Mouse (Mus musculus) retina, postnatal 7 days (tissue): Measurements from ENCODE around the gene Rabgap1l.

Source experiments
- DNase-seq: peaks from one replicate; pipeline ENCODE4 v3.0.0-alpha.2; 2012; ENCODE audit warnings: low read depth, low spot score

Gene Rabgap1l

DNA sequence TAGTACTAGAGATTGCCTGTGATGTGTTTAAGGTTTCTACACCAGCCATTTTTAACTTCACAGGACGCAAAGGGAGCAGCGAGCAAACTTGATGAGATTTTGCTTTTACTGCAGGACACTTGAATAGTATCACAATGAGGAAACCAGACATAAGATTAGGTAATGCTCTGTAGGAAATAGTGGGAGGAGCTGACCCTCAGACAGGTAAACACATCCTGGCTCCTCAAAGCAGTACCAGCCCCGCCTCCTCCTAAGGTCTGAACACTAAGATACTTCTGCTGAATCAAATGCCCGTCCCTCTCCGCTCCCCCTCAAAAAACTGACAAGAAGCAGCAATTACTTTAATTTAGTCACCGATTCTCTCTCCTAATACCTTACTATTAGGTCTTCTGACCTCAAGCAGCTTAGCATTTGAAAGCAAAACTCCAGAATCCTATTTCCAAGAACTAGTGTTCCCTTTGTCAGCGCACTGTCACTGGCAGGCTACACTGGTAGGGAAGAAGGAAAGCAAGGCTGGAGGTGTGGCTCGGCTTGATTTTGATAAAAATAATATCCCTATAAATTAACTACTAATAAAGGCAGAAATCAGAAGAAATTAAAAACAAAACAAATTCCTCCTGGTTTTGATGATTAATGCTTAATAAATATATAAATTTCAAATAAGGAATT is 474.8 kb downstream of the Rabgap1l start:
- DNase-seq = no peak

DNA sequence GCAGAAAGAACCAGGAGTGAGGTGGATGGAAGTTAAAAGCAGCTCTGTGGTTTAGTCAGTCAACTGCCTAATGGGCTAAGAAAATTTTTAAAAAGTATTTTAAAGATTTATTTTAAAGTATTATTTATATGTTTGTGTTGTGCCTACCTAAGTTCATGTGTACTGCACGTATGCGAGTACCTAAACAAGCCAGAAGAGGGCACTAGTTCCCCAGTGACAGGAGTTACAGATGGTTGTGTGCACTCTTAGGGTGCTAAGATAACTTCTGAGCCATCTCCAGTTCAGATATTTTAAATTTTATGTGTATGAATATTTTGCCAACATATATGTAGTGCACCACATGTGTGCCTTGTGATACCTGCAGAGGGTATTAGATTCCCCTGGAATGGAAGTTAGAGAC is 476.8 kb downstream of the Rabgap1l start:
- DNase-seq = no peak

DNA sequence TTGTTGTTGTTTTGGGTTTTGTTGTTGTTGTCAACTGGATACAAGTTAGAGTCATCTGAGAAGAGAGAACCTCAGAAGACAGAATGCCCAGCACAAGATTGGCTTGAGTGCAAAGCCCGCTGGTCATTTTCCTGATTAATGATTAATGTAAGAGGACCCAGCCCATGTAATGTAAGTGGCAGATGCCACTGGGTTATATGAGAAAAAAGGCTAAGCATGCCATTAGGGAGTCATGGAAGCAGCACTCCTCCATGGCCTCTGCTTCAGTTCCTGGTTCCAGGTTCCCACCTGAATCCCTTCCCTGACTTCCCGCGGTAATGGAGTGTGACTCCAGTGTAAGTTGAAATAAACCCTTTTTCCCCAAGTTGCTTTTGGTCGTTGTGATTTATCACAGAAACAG is 480.4 kb downstream of the Rabgap1l start:
- DNase-seq = no peak

DNA sequence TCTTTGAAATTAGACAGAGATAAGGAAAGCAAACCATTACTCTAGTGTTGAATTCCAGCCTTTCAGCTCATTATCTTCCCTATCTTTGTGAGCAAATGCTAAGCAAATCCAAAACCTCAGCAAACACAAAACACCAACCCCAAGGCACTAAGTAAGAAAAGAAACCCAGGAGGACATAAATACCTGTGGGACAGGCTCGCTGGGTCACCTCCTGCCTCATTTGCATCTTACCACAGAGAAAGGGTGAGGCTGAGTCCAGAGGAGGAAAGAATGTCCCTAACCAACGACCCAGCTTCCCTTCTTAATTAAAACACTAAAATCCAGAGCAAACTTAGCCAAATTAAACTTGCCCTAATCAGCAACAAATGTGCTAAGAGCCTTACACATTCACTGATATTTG is 481.1 kb downstream of the Rabgap1l start:
- DNase-seq = no peak

DNA sequence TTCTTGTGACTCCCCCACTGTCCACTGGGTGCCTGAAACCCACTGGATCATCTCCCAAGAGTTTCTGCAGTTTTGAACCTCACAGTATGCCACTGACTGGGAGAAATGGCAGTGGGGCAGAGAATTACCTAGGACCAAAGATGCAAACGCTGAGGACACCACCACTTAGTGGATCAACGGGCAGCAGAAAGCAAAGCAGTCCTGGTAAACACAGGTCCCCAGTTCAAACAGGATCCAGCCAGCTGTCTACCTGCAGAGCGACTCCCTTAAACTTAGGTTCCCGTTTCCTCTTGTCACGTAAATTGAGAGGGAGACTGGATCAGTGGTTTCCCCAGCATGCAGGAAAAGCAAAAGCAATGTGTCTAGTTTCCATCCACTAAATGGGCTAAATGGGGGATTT is 483.1 kb downstream of the Rabgap1l start:
- no peak for DNase-seq

DNA sequence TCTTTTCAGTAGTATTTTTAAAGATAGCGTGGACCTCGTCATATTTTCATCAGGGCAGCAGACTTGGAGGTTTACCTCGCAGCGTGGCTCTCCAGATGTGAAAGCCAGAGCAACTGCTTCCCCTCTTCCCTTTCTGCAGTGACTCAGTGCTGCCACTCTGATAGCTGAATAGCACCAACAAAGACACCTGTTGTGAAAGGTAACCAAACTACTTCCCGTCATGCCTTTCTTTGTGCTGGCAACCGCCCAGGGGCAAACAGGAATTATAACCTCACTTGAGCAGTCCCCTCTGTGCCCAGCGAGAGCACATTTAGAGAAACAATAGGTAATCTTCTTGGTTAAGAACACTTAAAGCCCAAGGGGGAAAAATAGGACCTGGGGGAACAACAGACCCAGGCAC is 484.0 kb downstream of the Rabgap1l start:
- DNase-seq = no peak

DNA sequence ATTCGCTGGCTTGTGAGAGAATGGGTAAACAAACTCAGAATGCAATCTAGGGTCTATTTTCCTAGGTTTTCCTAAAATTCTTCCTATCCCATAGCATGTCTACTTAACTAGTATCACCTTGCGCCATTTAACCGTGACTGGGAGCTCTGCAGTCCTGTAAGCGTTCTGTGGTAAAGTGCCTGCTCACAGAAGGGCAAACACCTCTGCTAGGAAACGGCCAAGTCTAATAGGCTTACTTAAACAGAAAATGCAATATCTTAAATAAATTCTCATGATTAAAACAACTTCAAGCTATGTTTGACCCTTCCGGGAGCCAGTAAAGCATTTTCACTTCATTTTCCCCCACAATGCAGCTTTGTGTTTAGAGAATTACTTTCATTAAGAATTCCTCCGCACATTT is 484.5 kb downstream of the Rabgap1l start:
- DNase-seq = no peak

DNA sequence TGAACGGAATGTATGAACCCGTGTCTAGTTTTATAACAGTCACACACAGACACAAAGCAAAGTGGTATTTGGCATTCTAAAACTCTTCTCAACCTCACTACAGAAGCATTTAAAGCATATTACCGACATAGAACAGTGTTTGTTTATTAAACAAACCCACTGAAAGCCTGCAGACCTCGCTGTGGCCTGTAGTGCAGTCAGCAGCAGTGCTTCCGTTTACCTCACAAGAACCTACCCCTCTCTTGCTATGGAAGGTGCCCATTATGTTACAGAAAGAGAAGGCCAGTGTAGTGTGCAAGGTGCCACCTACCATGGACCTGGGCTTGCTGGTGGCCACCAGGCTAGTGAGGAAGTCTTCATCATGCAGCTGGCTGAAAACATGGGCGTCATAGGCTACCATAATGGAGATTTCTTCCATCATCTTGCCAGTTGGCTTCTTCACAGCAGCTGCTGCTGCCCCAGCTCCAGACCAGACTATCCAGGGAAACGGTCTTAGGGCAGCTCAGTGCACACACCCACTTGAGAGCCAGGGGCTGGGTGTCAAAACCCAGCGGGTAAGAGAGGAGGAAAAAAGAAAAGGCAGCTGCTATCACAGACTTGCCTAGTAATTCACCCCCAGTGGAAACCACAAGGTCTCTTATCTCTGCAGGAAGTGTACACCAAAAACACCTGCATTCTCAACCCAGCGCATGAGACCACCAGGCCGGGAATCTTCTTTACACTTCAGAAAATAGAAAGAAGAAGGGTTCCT is 486.0 kb downstream of the Rabgap1l start:
- no peak for DNase-seq

DNA sequence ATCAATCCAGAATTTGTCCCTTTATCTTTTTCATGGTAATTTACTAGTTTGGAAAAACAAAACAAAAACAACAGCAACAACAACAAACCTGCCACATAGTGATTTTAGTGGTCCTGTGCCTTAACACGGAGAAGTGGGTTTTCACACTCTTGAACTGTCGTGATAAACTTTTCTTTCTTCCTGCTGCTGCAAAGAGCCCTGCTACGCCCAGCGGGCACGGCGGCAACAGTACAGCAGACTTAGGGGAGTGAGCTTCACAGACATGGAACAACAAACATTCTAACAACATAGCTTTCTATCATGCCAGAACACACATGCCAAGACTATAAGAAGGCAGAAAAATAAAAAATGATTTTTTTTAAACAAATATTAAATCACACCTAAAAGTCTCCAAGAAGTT is 486.7 kb downstream of the Rabgap1l start:
- DNase-seq = no peak

DNA sequence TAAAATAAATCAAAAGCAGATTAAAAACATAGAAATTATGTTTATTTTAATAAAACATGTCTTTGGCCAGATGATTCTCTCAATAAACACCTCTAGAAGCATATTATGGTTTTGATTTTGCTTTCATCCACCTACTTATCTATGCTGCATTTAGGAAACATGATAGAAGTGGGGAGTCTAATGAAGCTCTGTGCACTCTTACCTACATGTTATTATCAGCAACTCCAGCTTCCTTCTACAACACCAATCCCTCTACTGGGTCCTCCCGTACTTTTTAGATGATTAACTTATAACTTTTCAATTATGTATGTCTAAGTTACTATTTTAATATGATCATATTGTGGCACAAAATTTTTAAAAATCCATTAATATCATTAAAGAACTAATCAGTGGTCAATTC is 487.2 kb downstream of the Rabgap1l start:
- no peak for DNase-seq

DNA sequence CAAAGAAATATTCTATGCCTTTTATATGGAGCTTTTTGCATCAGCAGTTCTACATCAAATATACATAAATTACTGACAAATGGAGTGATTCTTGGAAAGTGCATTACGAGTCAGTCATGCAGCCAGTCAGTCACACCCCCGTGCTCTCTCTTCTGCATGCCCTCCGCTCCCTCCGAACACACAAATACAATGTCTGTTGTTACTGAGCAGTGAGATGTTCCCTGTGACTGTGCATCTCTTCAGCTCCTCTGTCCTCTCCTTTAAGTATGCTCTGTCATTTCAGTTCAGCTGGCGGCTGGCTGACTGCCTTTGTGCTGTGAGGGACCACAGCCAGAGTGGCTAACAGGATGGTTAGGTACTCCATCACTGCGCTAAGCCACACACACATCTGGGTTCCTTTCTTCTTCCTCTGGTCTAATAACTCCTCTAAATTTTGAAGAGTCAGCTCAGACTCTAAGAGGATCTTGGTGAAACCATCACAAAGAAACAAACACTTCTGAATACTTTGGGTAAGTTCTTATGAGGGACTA is 488.0 kb downstream of the Rabgap1l start:
- no peak for DNase-seq

DNA sequence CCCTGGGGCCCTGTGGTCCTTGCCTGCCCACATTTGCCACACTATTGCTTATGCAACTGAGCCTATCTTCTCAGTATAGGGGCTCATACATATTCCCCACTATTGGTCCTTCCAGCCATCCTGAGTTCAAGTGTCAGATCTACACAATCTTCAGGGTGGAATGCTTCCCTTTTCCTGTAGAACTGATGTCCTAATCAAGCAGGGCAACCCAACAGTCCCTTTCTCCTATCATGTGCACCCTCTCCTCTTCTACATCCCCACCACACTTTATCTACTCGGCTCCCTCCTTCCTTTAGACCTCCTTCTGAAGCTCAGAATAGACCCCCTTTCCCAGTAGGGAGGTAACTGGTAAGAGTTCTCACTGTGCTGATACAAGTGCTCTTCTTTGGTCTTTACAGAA is 490.7 kb downstream of the Rabgap1l start:
- no peak for DNase-seq

DNA sequence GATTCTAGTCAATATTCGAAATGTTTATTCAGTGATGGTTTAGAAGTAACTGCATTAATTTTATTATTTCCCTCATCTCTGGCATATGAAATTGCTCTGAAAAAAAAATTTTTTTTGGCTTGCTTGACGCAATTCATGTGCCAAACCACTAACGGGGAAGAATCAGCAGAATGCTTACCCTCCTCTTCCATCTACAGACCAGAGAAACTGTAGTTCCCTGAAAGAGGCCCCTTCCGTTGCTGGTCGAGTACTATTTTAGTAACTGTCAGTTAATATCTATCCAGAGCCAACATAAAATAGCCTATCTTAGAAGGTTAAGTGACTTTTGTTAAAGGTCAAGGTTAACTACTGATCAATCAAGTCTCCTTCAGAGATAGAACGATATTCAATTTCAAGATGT is 491.9 kb downstream of the Rabgap1l start:
- DNase-seq = no peak

DNA sequence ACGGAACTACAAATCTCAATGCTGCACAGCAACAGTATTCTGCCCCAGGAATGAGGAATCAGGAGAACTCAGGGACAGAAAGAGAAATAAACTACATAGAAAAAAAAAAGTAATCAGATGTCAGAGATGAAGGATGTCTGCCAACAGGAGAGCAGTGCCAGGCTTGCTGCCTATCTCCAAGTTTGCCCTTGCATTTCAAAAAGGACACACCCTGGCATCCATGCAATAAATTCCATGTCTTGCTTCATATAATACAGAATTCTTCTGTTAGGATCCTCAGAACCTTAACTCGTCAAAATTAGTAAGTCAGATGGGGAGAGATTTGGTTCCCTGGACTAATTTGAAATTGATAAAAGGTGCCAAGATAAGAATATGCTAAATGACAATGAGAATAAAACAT is 492.3 kb downstream of the Rabgap1l start:
- no peak for DNase-seq

DNA sequence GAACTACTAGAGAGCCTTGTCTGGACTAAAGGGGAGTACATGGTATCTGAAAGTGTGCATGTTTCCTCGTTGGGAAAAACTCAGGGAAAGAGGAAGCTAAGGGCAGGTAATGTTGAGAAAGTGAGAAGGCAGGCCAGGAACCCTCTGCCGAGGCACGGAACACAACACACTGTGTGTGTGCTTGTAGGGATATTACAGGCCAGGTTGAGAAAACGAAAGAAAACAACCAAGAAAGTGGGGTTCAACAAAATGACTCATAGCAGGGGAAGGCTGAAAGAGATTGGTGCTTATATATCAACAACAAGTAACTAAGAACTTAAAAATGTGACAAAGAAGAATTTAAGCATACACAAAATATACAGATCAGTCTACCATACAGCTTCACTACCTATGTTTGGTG is 493.0 kb downstream of the Rabgap1l start:
- DNase-seq = no peak

DNA sequence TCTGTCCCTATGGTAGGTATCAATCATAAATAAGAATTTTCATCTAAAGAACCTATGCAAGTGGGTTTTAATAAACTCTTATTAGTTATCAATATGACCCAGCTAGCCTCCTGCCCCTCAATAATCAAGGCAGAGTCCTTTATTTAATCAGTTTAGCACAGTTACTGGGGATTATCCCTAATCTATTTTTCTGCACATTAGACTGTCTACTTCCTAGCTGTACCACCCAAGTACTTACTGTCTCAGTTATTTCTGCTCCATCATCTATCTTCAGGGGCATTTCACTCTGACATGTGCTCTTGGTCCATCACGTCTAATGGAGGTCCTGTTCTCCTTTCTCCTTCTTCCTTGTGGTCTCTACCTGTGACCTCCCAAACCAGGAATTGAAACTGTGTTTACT is 494.1 kb downstream of the Rabgap1l start:
- DNase-seq = no peak

DNA sequence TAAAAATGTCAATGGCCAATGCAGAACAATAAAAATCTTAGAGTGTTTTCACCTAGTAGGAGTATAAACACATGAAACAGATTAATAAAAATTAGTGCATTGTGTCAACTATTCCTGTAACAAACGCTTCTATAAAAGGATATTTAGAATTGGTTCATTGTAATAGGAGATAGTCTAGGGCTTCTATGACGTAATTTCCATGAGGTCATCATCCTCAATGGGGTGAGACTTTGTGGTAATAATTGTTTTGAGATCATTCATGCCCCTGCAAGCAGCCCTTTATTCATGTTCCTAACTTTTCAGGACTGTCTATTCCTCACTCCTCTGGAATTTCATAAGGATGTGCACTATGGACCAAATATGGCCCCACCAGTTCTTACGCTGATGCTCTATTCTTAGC is 495.3 kb downstream of the Rabgap1l start:
- DNase-seq = no peak

DNA sequence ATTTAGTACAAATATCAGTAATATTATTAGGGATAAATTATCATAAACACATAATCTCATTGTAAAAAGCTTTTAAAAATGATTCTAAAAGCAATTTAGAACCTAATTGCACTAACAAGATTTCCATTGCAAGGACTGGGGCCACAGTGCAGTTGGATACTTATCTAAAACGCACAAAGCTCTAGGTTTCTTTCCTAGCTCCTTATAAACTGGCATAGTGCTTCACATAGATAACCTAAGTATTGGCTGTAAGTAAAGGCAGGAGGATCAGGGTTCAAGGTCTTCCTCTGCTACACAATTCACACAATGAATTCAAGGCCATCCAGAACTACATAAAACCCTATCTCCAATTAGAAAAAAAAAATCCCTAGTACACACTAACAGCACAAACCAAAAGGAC is 497.7 kb downstream of the Rabgap1l start:
- DNase-seq = no peak

DNA sequence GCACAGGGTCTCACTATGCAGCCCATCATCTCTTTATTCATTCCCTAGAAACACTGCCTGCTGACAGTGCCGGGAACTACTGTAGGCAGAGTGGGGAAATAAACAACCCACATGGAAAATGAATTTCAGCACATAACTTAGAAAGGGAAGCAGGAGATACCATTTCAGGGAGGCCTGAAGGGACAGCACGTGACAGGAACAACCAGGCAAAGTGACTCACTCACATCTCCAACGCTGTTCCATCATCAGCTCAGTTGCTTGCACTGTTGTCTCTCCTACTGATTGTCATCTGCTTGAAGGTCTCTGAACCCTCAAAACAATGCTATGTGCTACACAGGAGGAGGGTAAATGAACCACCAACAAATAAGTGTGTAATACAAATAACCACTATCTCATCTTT is 499.5 kb downstream of the Rabgap1l start:
- no peak for DNase-seq

DNA sequence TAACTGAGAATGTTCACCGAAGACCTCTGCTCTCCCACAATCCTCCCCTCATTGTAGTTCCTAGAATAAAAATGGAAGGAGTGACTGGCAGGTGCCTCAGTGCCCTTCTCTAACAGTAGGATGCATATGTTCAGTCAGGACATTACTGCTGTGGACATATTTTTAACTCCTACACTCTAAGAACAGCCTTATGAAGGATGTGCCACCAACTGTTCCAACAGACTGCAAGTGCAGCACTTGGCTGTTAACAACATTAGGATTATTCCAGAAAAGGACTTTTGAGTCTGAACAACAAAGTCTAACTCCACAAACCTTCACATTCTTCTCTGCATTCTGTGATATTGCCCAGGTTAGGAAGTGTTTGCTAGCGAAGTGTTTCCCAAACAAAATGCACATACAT is 501.0 kb downstream of the Rabgap1l start:
- no peak for DNase-seq

DNA sequence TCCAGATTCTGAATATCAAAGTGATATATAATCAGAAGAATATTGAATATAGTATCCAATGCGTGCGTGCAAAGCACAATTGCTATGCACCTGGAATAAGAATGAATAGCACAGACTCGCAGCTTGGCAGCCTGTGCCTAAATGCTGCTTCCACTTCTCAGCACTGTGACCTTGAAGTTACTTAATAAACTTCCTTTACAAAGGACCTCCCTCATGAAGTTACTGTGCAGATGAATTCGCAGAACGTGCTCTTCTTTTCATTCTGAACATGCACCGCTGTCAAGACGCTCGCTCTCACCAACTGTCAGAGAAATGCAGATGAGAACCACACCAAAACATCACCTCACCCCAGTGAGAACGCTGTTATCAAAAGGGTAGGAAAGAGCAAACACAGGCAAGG is 502.8 kb downstream of the Rabgap1l start:
- no peak for DNase-seq

DNA sequence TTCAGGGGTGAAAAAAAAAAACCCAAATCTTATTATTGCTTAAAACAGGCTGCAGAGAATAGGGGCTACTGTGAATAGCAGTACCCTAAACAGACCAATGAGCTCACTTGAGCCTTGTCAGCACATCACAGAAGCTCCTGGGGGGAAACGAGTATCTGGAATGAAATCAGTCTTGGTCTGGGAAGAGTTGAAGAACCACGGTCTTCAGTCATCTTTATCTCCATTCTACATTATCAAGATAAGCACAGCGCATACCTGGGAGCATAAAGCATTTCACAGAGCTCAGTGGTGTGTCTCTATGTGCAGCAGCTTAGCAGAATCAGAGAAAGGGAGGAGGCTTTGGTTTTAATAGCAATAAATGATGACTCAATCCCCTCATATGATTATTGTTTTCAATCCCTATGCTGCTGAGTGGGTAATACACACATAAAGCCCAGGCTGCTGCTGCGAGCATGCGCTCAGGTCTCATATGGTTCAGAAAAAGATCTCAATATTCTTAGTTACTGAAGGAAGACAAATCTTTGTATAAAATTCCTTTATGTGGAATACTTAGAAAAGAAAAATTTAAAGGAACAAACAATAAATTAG is 505.9 kb downstream of the Rabgap1l start:
- DNase-seq = peak; percentile 30
